Mouse (Mus musculus) limb, embryonic 12.5 days (tissue): ENCODE measurements around the gene Unc13a. TPM values are rescaled to one million over a fixed set of nuclear protein-coding genes. Genes with fewer than 3 reads are reported as not detected.

Experiments used
- ATAC-seq: fragments of 200-750 bp; cut with Nextera tagmentation; 2 replicates; pipeline ENCODE4 v1.8.0; 2017; ENCODE audit warnings: low read depth, moderate TSS enrichment; ENCODE audit not compliant: insufficient number of reproducible peaks, insufficient read depth, low FRiP score, low TSS enrichment
- H3K27ac ChIP-seq: fragments of 300-500 bp; sonication (generic); 2 replicates; pipeline ENCODE4 v1.5.1; 2016; ENCODE audit warnings: mild to moderate bottlenecking, moderate library complexity
- H3K27me3 ChIP-seq: fragments of 300-500 bp; sonication (generic); 2 replicates; pipeline ENCODE4 v1.6.1; 2016; ENCODE audit warnings: mild to moderate bottlenecking, moderate library complexity
- H3K36me3 ChIP-seq: fragments of 300-500 bp; sonication (generic); 2 replicates; pipeline ENCODE4 v1.6.1; 2016; ENCODE audit warnings: mild to moderate bottlenecking, moderate library complexity
- H3K4me1 ChIP-seq: fragments of 300-500 bp; sonication (generic); replicated peaks from 2 replicates; pipeline ENCODE4 v1.6.1; 2016
- H3K4me2 ChIP-seq: fragments of 300-500 bp; sonication (generic); 2 replicates; pipeline ENCODE4 v1.6.1; 2016; ENCODE audit warnings: mild to moderate bottlenecking, moderate library complexity
- H3K4me3 ChIP-seq: fragments of 300-500 bp; sonication (generic); replicated peaks from 2 replicates; pipeline ENCODE4 v1.5.1; 2016; ENCODE audit warnings: mild to moderate bottlenecking
- H3K9ac ChIP-seq: fragments of 300-500 bp; sonication (generic); replicated peaks from 2 replicates; pipeline ENCODE4 v1.6.1; 2016; ENCODE audit warnings: mild to moderate bottlenecking, moderate library complexity
- H3K9me3 ChIP-seq: fragments of 300-500 bp; sonication (generic); 2 replicates; pipeline ENCODE4 v1.6.1; 2016; ENCODE audit warnings: mild to moderate bottlenecking, moderate library complexity
- WGBS: fragments of 180-500 bp; shearing (Covaris S2); methylation state at CpG from one replicate; pipeline ENCODE4 v1.1.7; 2016; 5-methylcytosine and 5-hydroxymethylcytosine counted together
- polyA plus RNA-seq: library from polyadenylated mRNA; unstranded; fragments of >200 nt; fragmentation: Nextera tagmentation; extraction: Ambion mirVana; gene quantifications from 2 replicates; pipeline ENCODE4 v1.2.1, GENCODE M21; 2016

Gene Unc13a
- polyA plus RNA-seq, 1 experiment from 2014 or later, result 0.60 TPM

DNA sequence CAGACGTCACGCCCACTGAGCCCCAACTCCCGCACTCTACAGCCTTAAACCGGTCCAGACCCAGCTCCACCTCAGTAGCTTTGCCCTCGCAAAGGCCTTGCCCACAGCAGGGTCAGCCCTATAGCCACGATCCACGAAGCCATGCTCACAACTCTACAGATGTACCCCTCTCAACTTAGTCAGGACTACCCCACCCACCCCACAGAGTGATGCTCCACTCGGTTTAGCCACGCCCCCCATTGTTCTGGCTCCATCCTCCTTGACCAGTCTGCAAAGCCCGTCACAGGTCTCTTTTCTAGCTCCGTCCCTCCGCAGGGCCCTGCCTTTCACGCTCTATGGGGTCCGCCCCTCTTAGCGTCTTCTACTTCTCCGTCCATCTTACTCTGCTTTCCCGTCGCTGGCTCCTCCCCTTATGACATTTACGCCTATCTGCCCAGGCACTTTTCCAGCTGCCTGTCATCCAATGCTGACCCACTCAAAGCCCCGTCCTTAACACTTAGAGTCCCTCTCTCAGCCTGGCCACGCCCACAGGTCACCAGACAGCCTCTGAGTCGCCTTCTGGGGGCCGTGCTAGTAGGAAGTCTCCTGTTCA, 14.7 kb upstream of the Unc13a start:
- ATAC-seq, result peak; percentile 57; the same call in 1 of the 2 replicates
- Histone ChIP-seq H3K9me3 (no peaks in the 10 kb centered on the region), H3K4me3 (peak overlapping the region; percentile 28), H3K4me1 (peaks cover 12% of the 10 kb centered on the region), H3K27me3 (peaks cover 100% of the 10 kb centered on the region), H3K4me2 (peak overlapping the region; percentile 52), H3K27ac (no peak overlapping the region), H3K9ac (no peak overlapping the region), H3K36me3 (no peaks in the 10 kb centered on the region)
- 2% methylated on average over 23 of the region's 23 CpGs for WGBS

DNA sequence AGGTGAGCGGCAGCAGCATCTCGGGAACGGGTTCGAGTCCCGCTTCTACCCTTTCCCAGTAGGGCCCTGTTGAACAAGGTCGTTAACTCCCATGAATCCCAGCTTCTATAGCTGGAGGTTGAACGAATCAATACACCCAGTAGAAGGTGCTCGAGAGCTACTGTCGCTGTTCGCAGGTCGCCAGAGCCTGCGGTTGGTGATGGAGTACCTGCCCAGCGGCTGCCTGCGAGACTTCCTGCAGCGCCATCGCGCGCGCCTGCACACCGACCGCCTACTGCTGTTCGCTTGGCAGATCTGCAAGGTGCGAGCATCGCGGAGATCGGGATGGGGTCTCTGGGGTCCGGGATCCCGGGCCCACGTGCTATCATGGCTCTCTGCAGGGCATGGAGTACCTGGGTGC, 14.0 kb upstream of the Unc13a start:
- H3K4me3 ChIP-seq, result peak overlapping the region; percentile 28
- no peak overlapping the region for H3K27ac ChIP-seq
- H3K36me3 ChIP-seq, result no peaks in the 10 kb centered on the region
- ATAC-seq, result no peak
- peaks cover 100% of the 10 kb centered on the region for H3K27me3 ChIP-seq
- H3K4me1 ChIP-seq, result peaks cover 13% of the 10 kb centered on the region
- H3K4me2 ChIP-seq, result peak overlapping the region; percentile 52
- no peaks in the 10 kb centered on the region for H3K9me3 ChIP-seq
- H3K9ac ChIP-seq, result no peak overlapping the region
- 2% methylated on average over 29 of the region's 29 CpGs for WGBS

DNA sequence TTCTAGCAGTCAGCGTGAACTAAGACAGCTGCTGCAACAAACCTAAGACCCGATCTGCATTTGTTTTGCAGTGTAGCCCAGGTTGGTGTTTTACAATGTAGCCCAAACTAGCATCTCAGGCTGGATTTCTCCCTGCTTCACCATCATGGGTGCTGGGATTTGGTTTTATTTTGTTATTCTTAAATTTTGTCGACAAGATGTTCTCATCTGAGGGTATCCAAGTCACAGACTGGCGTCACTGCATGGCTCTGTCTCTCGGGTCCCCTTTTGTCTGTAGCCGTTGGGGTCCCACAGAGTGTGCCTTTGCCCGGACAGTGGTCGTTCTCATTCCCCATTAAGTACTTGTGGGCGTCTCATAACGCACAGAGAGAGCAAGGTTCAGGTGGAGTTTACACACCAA, 13.1 kb upstream of the Unc13a start:
- no peak overlapping the region for H3K27ac ChIP-seq
- H3K9ac ChIP-seq, result no peak overlapping the region
- H3K27me3 ChIP-seq, result peaks cover 100% of the 10 kb centered on the region
- no peaks in the 10 kb centered on the region for H3K9me3 ChIP-seq
- peaks cover 19% of the 10 kb centered on the region for H3K4me1 ChIP-seq
- 19% methylated on average over 10 of the region's 10 CpGs for WGBS
- ATAC-seq, result no peak
- H3K4me3 ChIP-seq, result no peak overlapping the region
- H3K4me2 ChIP-seq, result no peak overlapping the region
- no peaks in the 10 kb centered on the region for H3K36me3 ChIP-seq

DNA sequence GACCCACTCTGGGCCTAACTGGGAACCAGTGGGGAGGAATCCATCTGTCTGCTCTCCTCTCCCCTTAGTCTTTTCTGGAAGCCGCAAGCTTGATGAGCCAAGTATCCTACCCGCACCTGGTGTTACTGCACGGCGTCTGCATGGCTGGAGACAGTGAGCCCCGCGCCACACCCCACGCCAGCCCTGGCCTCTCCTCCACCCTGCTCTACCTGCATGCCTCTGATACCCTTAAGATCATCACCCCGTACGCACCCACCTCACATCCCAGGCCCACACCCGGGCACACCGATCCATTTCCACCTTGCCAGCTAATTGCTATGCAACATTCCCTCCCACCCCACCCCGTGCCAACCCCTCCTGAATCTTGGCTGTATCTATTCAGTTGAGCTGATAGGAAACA, 11.3 kb upstream of the Unc13a start:
- Histone ChIP-seq H3K27me3 (peaks cover 100% of the 10 kb centered on the region), H3K9ac (no peak overlapping the region), H3K4me2 (no peak overlapping the region), H3K36me3 (no peaks in the 10 kb centered on the region), H3K4me3 (no peak overlapping the region), H3K4me1 (peaks cover 23% of the 10 kb centered on the region), H3K9me3 (no peaks in the 10 kb centered on the region), H3K27ac (no peak overlapping the region)
- ATAC-seq, result no peak
- 67% methylated on average over 12 of the region's 12 CpGs for whole genome bisulfite sequencing

DNA sequence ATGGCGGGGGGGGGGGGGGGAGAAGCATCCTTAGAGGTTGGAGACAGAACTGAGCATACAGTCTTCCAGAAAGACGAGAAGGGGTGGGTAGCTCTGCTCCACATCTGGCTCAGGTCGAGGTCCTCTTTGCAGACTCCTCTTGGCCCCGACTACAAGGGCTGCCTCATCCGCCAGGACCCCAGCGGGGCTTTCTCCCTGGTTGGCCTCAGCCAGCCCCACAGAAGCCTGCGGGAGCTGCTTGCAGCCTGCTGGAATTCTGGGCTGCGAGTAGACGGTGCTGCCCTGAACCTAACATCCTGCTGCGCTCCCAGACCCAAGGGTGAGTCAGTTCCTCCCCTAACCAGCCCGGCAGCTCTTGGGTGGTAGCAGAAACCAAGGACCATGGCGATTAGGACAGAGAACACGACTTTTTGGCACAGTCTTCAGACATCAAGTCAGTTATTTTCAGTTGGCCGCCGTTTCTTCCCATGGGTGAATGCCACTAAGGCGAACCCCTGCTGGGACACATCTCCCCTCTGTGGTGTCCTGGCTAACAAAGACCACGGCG, 9.9 kb upstream of the Unc13a start:
- 0 out of 2 replicates have a peak overlapping the region, but pooled peaks have one; percentile 6 for H3K4me3 ChIP-seq
- H3K27ac ChIP-seq, result no peak overlapping the region
- 3% methylated on average over 18 of the region's 18 CpGs for WGBS
- H3K36me3 ChIP-seq, result no peaks in the 10 kb centered on the region
- no peak overlapping the region for H3K9ac ChIP-seq
- peaks cover 21% of the 10 kb centered on the region for H3K4me1 ChIP-seq
- no peak overlapping the region for H3K4me2 ChIP-seq
- no peaks in the 10 kb centered on the region for H3K9me3 ChIP-seq
- no peak for ATAC-seq
- peaks cover 100% of the 10 kb centered on the region for H3K27me3 ChIP-seq

DNA sequence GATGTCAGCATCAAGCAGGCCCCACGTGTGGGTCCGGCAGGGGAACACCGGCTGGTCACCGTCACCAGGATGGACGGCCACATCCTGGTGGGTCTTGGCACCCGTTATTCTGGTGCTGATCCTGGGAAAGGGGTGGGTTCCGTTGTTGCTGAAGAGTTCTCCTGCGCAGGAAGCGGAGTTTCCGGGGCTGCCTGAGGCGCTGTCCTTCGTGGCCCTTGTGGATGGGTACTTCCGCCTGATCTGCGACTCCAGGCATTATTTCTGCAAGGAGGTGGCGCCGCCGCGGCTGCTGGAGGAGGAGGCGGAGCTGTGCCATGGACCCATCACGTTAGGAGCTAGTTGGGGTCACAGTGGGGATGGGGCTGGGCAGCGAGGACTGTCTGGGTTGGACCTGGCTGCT, 8.9 kb upstream of the Unc13a start:
- 5% methylated on average over 21 of the region's 21 CpGs for WGBS
- H3K36me3 ChIP-seq, result no peaks in the 10 kb centered on the region
- no peak for ATAC-seq

DNA sequence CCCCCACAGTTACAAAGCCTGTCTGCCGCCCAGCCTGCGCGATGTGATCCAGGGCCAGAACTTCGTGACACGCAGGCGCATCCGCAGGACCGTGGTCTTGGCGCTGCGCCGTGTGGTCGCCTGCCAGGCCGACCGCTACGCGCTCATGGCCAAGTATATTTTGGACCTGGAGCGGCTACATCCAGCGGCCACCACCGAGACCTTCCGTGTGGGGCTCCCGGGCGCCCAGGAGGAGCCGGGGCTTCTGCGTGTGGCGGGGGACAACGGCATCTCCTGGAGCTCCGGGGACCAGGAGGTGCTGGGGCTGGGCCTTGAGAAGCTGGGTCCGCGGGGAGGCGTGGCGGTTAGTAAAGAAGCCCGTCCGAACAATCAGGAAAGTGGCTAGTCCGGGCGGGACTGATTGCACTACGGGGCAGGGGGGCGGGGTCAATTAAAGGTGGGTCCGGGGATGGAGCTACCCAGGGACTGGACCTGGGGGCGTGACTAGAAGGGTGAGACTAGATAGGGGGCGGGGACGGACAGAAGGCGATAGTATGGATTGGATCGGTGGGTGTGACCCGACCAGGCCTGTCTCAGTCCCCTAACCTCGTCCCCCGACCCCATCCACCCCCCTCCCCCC, 8.1 kb upstream of the Unc13a start:
- Histone ChIP-seq H3K36me3 (no peaks in the 10 kb centered on the region), H3K4me3 (peak overlapping the region; percentile 30), H3K9ac (no peak overlapping the region; the same call in 1 of the 2 replicates), H3K27me3 (peaks cover 96% of the 10 kb centered on the region), H3K4me1 (peaks cover 20% of the 10 kb centered on the region), H3K9me3 (no peaks in the 10 kb centered on the region), H3K4me2 (peak overlapping the region; percentile 51), H3K27ac (no peak overlapping the region)
- WGBS, result 2% methylated on average over 46 of the region's 46 CpGs
- no peak for ATAC-seq

More for the DNA sequence above, 8.9 kb upstream of the Unc13a start:
- H3K4me1 ChIP-seq, result peaks cover 20% of the 10 kb centered on the region
- H3K4me3 ChIP-seq, result no peak overlapping the region
- 0 out of 2 replicates have a peak overlapping the region, but pooled peaks have one; percentile 2 for H3K4me2 ChIP-seq
- no peak overlapping the region for H3K27ac ChIP-seq
- H3K9me3 ChIP-seq, result no peaks in the 10 kb centered on the region
- no peak overlapping the region for H3K9ac ChIP-seq
- peaks cover 99% of the 10 kb centered on the region for H3K27me3 ChIP-seq

DNA sequence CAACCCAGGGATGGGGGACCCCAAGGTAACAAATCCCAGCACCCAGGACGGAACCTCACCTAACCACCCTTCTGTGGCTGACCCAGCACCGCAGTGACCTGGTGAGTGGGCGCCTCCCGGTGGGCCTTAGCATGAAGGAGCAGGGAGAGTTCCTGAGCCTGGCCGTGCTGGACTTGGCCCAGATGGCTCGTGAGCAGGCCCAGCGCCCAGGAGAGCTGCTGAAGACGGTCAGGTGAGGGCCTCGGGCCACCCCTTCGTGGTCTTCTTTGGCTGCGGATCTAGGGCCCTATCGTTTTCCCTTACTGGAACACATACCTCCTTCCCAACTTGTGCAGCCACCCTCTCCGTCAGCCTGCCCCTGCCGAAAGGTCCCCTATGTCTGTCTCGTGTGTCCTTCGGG, 7.6 kb upstream of the Unc13a start:
- no peak overlapping the region for H3K27ac ChIP-seq
- 12% methylated on average over 16 of the region's 16 CpGs for WGBS
- no peak overlapping the region; the same call in 1 of the 2 replicates for H3K9ac ChIP-seq
- H3K27me3 ChIP-seq, result peaks cover 92% of the 10 kb centered on the region
- H3K4me1 ChIP-seq, result peaks cover 20% of the 10 kb centered on the region
- no peaks in the 10 kb centered on the region for H3K36me3 ChIP-seq
- peak overlapping the region; percentile 51 for H3K4me2 ChIP-seq
- no peaks in the 10 kb centered on the region for H3K9me3 ChIP-seq
- ATAC-seq, result no peak
- peak overlapping the region; percentile 30 for H3K4me3 ChIP-seq

DNA sequence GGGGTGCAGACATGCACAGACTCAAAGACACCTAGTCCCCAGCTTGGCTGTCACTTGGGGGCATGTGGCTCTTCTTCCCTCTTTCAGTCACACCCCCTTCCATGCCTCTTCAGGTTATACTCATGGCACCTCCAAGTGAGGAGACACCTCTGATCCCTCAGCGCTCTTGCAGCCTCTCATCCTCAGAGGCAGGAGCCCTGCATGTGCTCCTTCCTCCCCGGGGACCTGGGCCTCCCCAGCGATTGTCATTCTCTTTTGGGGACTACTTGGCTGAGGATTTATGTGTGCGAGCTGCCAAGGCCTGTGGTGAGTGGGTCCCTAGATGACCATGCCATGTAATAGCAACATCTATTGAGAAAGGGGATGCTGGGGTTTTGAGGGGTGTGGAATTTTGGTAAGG, 6.7 kb upstream of the Unc13a start:
- H3K4me1 ChIP-seq, result peaks cover 20% of the 10 kb centered on the region
- ATAC-seq, result no peak
- 56% methylated on average over 4 of the region's 4 CpGs for WGBS

DNA sequence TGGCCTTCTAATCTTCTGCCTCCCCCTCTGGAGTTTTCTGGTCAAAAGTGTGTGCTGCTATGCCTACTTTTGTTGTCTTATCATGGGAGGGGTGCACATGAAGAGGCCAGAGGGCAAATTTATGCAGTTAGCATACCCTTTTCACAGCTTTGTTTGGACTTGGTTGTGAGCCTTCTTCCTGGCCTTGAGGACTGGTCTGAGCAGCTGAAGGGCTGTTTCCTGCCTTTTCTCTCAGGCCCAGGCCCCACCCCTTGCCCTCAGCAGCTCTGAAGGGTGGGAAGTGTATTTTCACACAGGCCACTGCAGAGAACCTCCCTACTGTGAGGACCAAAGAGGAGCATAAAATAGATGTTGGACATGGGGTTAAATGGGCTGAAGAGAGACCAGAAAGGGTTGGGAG, 6.0 kb upstream of the Unc13a start:
- Histone ChIP-seq H3K4me1 (peaks cover 20% of the 10 kb centered on the region), H3K27me3 (peaks cover 86% of the 10 kb centered on the region), H3K4me2 (no peak overlapping the region), H3K4me3 (no peak overlapping the region), H3K27ac (no peak overlapping the region), H3K9me3 (no peaks in the 10 kb centered on the region), H3K9ac (no peak overlapping the region), H3K36me3 (no peaks in the 10 kb centered on the region)
- ATAC-seq, result no peak

More for the DNA sequence above, 6.7 kb upstream of the Unc13a start:
- Histone ChIP-seq H3K4me3 (no peak overlapping the region), H3K27ac (no peak overlapping the region), H3K9me3 (no peaks in the 10 kb centered on the region), H3K9ac (no peak overlapping the region), H3K4me2 (no peak overlapping the region), H3K27me3 (peaks cover 86% of the 10 kb centered on the region), H3K36me3 (no peaks in the 10 kb centered on the region)

DNA sequence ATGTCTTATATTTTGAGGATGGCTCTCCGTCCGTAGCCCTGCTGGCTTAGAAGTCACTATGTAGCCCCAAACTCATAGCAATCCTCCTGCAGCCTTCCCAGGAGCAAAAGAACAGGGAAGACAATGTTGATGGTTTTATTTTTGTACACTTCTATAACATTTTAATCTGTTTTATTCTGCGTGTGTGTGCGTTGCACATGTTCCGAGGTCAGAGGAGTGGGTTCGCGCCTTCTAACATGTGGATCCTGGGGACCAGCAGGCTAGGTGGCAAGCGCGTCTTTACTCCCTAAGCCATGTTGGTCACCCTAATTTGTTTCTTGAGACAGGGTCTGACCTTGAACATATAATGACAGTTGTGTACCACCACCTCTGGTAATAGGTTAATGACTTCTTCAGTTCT, 5.2 kb upstream of the Unc13a start:
- Histone ChIP-seq H3K9me3 (no peaks in the 10 kb centered on the region), H3K36me3 (no peaks in the 10 kb centered on the region), H3K9ac (peak overlapping the region; percentile 70; the same call in 1 of the 2 replicates), H3K4me2 (peak overlapping the region; percentile 90), H3K4me3 (peak overlapping the region; percentile 67), H3K4me1 (peaks cover 23% of the 10 kb centered on the region), H3K27me3 (peaks cover 83% of the 10 kb centered on the region), H3K27ac (no peak overlapping the region)
- WGBS, result 57% methylated on average over 9 of the region's 9 CpGs
- no peak for ATAC-seq
